Mouse (Mus musculus) lung, postnatal 4 days (tissue): ENCODE measurements at regions not wholly inside any gene's neighbourhood (a gene's known extent, or its start where the extent isn't known, plus 50 kb on each side); places are given as distances from the start of the nearest gene placed in this dataset.

Source experiments
- DNase-seq, 2 experiments: peaks; one replicate each; pipeline ENCODE4 v3.0.0; 2021

GRCm38 (mm10) chr13:42358588-42358987 is 57.3 kb downstream of the Edn1 start:
- no peak for DNase-seq

DNA sequence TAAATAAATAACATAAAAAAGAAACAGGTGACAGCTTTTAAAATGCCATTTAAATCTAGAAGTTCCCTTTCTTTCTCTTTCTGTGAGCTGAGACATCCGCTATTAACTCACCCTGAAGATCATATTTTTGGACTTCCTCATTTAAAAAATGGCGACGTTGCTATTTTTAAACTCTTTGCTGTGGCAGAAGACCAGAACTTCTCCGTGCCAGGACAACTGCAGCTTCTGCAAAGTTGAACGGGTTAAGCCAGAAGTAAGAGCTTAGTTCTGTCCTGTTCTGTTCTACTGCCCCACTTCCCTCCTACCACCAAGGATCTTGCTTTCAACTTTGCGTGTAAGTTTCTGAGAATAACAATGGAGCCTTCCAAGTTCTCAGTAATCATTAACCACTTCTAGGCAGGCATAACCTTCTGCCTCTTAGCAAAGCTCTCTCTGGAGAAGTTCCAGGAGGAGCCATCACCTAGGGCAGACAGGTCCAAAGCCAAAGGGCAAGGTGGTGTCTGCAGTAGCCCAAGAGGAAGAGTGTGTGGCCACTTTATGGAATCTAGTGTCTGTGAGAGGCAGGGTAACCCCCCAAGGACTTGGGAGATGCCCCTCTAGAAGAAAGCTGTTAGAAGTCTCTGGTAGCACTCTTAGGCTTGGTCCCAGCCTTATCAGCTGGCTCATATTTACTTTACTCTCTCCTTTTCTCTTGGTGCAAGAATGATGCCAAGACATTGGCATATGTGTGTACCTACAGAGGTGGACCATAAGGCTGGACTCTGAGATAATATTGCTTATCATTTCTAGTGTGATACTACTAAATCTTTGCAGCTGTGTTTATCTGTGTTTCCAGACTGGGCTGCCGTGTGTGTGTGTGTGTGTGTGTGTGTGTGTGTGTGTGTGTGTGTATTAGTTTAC is 66.6 kb downstream of the Edn1 start:
- DNase-seq, result peak in 1 of 2 experiments; percentile 11

DNA sequence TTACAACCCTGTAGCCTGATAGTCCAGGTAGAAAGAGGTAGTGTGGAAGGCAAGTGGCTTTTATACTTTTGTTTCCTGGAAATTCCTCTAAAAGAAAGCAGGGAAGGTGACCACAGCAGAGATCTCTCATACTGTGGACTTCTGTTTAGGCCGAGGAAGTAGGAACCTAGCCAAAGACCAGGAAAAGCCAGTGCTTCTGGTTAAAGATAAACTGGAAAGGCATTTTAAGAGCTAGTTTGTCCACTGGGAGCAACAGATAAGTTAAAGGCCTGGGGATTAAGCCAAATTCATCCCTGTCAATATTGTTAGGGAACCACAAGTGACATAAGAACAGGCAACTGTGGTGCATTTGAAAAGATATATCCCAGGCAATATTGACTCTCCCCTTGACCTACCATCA is 68.5 kb downstream of the Edn1 start:
- DNase-seq, result no peak

DNA sequence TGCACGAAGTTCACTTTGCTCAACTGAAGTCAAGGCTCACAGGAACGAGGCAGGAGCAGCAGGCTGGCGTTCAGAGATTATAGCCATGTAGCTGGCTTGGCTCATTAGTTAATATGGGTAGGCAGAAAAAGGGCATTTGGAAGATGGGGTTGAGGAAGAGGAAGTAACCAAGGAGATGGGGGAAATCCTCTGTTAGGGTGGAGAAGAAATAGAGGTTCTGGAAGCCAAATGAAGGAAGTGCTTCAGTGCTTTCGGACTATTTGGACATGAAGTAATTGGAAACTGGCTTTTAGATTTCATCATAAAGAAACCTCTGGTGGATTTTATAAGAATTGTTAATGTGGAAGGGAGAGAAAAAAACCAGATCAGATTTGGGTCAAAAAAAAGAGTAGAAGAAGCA is 70.9 kb downstream of the Edn1 start:
- no peak for DNase-seq

DNA sequence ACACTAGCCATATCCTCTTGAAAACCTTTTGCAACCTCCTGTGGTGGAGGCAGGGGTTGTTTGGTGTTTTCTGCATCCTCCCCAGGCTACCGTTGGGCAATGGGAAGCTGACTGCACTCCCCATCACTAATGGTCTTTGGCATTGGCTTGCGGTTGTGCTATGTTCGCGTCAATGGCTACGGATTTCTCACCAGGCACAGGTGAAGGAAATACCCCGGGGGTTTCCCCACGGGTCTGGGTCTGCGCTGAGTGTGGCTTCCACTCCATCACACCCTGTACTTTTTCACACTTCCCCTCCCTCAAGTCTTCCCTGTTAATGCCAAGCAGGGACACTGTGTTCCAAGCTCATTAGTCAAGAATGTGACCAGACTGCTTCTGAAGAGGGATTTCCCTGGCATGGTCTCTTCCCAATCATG is 72.9 kb downstream of the Edn1 start:
- DNase-seq, result no peak

- no peak for DNase-seq
These were observed 78.4 kb downstream of the Edn1 start for GRCm38 (mm10) chr13:42379675-42380074.

DNA sequence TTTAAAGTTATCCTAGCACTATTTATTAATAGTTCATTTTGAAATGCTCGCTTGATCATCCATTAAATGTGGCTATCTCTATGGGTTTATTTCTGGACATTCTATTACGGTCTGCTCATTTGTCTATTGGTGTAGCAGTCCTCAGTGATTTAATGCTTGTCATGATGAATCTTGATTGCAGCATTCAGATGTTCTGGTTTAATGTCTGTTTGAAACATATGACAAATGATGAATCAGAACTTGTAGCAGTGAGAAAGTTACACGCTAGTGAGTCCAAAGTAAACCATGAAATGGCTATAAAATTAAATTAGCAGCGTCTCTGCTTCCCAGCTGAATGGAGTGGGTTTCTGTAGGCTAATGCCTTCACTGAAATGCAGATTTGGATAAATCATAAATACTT is 81.8 kb downstream of the Edn1 start:
- no peak for DNase-seq

- DNase-seq, result no peak
These were observed 89.1 kb downstream of the Edn1 start for GRCm38 (mm10) chr13:42390389-42390788.

GRCm38 (mm10) chr13:42391330-42392005 is 90.2 kb downstream of the Edn1 start:
- DNase-seq, result no peak

DNA sequence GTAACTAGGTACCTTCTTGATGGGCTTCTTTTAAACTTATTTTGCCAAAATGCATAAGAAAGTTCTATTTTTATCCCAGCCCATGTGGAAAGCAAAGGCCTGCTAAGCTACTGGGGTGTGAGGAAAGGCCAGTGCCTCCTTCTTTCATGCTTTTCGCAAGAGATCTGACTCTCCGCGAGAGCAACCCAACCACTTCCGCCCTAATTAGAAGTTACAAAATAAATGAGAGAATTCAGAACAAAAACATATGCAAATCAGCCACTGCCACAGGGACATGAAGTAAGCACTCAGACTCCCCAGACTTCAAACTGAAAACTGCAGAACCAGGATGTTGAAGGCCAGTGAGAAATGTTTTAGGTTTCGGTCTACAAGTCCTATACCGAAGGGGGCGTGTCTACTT is 91.4 kb downstream of the Edn1 start:
- no peak for DNase-seq

GRCm38 (mm10) chr13:42394572-42394971 is 93.3 kb downstream of the Edn1 start:
- no peak for DNase-seq

DNA sequence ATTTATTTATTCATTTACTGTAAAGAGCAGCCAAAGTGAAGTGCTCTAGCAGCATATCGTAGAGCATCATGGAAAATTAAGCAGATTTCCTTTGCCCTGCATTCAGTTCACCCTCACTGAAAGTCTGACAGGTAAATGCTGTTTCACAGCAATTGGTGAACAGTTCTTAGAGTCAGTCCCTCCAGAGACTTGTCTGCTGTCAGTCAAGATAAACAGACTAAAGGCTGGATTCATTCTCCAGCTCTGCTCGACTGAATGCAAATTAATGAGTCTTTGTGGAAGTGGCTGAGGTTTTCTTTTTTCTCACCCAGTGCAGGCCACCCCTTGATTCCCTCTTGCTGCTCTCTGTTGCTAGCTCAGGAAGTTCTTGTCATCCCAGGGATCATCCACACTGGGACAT is 100.2 kb downstream of the Edn1 start:
- DNase-seq, result no peak

DNA sequence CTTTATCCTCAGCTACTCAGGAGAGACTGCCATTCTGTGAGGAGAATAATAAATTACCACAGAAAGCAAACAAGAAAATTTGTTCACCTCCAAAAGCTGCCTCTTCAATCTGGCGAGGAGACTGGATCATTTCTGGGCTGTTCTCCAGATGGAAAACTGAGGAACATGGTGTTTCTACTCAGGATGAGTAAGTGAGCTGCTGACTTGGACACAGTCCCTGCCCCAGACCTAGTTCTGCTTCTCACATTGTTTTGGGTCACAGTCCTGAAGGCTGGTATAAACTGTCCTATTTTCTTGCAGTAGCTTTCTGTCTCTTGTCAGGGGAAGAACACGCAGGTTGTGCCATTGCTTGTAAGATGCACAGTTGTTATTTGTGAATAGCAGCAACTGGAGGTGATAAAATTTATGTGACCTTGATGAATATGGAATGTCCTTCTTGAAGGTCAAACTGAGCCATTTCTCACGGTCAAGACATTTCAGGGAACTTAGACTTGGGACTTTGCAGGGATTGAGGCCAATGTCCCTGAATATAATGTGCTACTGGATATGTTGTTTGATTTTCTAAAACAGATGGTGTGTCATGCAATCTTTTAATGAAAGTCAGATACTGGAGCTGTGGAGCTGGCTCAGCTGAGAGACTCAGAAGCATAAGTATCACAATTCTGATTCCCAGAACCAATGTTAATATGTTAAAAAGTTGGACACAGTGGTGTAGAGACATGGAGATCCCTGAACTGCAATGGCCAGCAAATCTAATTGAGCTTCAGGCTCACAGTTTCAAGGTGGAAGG is 102.2 kb downstream of the Edn1 start:
- no peak for DNase-seq

GRCm38 (mm10) chr13:42412652-42413282 is 111.5 kb downstream of the Edn1 start:
- DNase-seq, result no peak

DNA sequence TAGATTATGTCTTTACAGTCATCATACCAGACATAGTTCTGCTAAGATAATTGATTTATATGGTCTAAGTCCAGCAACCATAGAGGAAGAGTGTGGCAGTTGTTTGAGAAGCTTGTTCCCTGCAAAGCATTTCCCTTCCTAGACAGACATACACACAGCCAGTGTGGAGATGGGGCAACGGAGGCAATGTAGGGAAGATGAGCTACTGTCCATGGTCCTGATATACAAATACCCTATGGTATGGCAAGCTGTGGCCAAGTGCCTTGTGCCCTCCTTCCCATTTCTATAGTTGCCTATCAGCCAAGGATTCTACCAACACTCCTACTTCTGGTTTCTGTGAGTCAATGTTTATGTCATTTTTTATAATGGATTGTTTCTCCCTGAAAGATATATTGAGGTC is 145.6 kb downstream of the Edn1 start:
- no peak for DNase-seq

- no peak for DNase-seq
These were observed 152.4 kb downstream of the Edn1 start for GRCm38 (mm10) chr13:42453665-42454064.

- DNase-seq, result no peak
These were observed 158.6 kb downstream of the Edn1 start for GRCm38 (mm10) chr13:42459892-42460291.

- DNase-seq, result no peak
These were observed 177.5 kb downstream of the Edn1 start for GRCm38 (mm10) chr13:42478825-42479224.

DNA sequence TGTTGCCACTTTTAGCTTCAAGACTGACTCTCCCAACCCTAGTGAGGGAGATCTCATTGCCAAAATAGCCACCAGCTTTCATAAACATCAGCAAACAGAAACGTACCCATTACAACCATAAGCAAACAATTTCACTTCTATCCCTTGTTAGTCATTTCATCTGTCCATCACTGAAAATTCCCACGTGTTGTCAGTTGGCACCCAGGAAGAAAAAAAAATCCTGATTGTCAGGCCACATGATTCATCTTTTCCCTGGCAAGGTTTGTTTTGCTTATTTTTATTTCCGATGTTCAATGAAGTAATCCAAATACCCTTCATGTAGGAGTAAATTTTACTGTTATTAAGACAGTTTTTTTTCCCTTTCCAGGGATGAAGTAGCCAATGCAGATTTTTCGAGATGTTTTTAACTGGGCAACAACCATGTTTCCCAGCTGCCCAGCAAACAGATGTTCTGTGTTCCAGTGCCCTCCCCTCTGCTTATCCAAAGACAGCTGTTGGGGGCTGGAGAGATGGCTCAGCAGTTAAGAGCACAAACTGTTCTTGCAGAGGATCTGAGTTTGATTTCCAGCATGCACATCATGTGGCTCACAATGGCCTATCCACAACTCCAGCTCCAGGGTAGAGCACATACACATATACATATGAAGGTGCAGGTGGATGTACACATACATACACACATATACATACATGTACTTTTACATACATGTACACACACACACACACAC is 189.3 kb upstream of the Phactr1 start:
- no peak for DNase-seq

- DNase-seq, result peak in 1 of 2 experiments; percentile 11
These were observed 186.1 kb upstream of the Phactr1 start for GRCm38 (mm10) chr13:42494371-42494770.

DNA sequence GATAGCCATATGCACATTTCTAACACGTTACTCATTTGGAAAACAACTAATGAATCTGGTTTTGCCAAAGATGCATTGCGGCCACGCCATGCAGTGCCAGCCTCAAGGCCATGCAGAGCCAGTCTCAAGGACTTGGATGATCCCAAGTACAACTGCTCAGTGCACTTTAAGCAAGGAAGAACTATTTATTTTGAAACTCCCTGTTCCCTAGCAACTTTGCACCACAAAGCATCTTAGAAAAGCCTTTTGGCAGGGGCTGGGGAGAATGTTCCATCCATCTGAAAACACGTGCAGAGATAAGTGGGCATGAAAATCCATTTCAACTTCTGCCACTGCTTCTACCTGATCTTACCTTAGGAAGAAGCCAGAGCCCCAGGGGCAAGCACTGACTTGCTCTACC is 182.1 kb upstream of the Phactr1 start:
- DNase-seq, result no peak

DNA sequence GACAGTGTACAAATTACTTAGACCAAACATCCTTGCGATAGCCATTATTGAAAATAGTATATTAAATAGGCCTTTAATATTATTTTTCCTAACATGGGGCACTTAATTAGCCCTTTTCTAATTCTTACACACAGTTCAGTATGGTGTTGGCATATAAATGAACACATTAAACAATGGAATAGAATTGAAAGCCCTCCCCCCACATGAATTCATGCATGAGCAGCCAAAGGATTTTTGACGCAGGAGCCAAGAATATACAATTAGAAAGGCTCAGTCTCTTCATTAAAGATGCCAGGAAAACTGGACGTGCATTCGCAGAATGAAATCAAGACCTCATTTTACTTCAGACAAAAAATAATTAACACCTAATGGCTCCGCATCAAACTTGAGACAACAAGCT is 172.9 kb upstream of the Phactr1 start:
- DNase-seq, result no peak
